Mouse (Mus musculus): ENCODE results near the gene Prr36. TPM values are rescaled to one million over a fixed set of nuclear protein-coding genes. Genes with fewer than 3 reads are reported as not detected.

Gene Prr36
- total RNA-seq, 2 experiments from 2014 or later, result not detected

DNA sequence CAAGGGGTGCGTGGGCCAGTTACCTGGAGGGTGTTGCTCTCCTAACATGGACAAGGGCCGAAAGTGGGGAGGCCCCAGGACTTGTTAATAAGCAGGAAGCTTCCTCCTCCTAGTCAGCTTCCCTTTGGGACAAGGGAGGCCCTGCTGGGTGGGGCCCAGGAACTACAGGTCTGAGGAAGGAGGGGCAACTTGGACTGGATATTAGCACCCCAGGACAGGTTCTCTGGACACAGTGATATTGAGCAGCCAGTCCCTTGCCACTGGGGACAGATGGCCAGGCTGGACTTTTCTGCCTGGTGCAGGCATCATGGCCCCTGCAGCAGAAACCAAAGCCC, 10.3 kb downstream of the Prr36 start:
- DNase-seq, result no peak
- intact Hi-C loops (cut with DNase I), result no loop called here

DNA sequence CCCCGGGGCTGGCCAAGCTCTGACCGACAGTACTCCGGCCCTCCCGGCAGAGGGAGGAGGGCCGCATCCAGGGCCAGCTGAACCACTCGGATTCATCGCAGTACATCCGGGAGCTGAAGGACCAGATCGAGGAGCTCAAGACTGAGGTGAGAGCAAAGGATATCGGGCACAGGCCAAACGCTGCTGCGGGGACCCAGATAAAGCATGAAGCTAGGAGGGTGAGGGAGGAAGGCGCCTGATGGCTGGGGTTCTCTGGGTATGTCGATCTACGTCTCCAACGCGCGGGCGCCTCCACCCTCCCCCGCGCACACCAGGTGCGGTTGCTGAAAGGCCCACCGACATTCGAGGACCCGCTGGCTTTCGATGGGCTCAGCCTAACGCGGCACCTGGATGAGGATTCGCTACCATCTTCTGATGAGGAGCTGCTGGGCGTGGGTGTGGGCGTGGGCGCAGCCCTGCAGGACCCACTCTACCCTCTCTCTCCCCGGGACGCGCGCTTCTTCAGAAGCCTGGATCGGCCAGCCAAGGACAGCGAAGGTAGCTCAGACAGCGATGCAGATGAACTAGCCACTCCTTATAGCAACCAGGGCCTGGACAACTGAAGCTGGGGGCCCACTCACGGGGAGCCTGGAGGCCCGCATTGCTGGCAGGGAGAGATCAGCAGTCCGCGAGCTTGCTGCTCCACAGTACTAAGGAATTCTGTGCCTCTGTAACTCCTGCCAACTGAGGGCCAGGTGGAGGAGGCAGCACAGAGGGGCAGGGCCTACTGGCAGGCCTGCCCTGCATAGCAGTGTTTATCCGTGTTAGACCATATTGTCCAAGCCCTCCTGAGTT, 10.9 kb downstream of the Prr36 start:
- intact Hi-C loops (cut with DNase I), result no loop called here
- DNase-seq, result no peak

DNA sequence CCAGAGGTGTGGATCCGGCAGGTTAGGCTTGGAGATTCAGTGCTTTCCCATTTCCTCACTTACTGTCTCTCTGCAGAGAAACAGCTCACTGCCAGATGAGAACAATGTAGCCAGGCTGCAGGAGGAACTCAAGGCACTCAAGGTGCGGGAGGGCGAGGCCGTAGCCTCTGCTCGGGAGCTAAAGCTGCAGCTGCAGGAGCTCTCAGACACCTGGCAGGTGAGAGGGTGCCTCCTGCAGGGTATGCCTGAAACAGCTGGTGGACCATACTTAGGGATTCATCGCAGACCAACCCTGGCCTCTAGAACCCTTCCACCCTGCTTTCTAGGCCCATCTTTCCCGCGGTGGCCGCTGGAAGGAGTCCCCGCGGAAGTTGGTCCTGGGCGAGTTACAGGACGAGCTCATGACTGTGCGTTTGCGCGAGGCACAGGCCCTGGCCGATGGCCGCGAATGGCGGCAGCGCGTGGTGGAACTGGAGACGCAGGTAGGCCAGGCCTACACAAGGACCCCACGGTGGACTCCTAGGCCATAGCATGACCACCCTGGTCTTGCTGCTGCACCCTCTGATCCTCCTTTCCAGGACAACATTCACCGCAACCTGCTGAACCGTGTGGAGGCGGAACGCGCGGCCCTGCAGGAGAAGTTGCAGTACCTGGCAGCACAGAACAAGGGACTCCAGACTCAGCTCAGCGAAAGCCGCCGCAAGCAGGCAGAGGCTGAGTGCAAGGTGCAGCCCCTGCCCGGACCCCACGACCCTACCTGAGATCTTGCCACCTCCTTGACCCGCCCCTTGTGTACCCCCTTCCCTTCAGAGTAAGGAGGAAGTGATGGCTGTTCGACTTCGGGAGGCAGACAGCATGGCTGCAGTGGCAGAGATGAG, 11.8 kb downstream of the Prr36 start:
- no peak for DNase-seq
- intact Hi-C loops (cut with DNase I), result no loop called here

DNA sequence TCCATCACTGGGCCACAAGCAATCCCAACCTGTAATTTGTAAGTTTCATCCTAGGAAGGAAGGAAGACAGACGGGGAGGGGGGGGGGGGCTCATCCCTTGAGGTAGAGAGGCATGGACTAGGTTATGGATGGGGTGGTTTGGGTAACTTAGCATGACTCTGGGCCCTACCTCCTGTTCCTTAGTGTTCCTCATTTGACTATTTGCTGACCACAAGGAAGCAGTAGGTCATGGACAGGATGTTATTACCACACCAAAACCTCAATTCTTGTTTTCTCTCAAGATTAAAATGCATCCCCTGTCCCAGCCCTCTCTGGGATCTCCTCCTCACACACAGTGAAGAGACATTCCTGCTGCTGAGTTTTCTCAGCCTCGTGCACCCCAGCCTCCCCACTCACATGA, 15.9 kb downstream of the Prr36 start:
- no peak for DNase-seq
- intact Hi-C loops (cut with DNase I), result no loop called here

DNA sequence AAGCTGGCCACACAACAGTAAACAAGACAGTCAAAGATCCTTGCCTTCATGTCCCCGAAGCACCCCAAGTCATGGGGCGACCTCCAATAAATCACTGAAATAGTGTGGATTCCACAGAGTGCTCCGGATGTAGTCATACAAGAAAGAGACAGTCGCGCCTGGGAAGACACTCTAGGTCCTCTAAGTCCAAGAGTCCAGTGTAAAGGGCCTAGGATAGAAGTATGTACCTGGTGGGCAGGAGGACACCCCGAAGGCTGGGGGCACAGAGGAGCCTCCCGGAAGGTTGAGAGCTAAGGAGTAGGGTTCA, 23.7 kb downstream of the Prr36 start:
- intact Hi-C loops (cut with DNase I), result loop anchor here (2.0 to 5.0 kb wide), 3 partner anchors 41 to 324 kb away; no protein-coding TSS in a partner anchor
- no peak for DNase-seq

DNA sequence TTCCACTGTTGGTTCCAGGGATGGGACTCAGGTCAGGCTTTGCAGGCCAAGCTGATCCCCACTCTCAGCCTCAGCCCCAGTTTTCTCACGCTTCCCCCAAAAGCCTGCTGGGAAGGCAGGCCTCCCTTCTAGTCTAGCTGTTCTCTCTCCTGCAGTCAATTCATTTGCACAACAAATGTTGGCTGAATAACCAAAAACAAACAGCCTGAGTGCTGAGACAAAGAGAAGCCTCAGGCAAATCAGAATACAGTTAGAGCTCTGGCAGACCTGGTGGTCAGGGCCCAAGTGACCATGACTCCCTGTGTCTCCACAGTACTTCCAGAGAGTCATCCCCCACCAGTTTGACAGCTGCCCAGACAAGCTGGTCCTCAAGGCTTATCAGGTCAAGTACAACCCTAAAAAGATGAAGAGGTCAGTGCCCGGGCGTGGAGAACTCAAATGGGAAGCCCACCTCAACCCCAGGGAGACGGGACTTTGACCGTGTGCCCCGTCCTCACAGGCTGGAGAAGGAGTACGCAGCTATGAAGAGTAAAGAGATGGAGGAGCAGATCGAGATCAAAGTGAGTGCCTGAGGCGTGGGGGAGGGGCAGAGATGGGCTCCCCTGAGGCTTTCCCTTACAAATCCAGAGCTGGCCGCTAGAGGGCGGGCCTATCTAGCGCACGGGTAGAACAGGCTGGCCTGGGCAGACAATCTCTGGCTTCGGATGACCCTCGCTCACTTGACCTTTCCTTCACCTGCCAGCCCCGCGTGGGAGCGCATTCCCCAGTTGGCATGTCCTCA, 24.3 kb downstream of the Prr36 start:
- intact Hi-C loops (cut with DNase I), result loop anchor here (2.0 to 5.0 kb wide), 3 partner anchors 42 to 324 kb away; no protein-coding TSS in a partner anchor
- peak; percentile 80 to 82 for DNase-seq

DNA sequence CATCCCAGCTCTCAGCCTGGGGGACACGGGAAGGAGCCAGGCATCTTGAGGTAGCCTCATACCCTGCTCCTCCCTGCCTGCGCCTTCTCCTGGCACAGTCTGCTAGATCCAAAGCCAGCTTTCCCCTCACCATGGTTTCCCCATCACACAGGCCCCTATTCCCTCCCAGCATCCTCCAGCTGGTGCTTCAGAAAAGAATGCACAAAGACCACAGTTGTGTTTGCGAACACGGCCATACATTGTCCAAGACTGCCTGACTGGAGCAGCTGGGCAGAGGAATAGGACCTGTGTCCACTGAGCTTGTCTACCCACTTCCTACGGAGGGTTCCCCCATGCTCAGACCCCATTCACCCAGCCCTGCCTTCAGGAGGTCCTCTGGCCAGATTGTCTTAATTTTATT, 25.0 kb downstream of the Prr36 start:
- intact Hi-C loops (cut with DNase I), result loop anchor here (2.0 to 5.0 kb wide), 3 partner anchors 42 to 325 kb away; no protein-coding TSS in a partner anchor
- no peak for DNase-seq

DNA sequence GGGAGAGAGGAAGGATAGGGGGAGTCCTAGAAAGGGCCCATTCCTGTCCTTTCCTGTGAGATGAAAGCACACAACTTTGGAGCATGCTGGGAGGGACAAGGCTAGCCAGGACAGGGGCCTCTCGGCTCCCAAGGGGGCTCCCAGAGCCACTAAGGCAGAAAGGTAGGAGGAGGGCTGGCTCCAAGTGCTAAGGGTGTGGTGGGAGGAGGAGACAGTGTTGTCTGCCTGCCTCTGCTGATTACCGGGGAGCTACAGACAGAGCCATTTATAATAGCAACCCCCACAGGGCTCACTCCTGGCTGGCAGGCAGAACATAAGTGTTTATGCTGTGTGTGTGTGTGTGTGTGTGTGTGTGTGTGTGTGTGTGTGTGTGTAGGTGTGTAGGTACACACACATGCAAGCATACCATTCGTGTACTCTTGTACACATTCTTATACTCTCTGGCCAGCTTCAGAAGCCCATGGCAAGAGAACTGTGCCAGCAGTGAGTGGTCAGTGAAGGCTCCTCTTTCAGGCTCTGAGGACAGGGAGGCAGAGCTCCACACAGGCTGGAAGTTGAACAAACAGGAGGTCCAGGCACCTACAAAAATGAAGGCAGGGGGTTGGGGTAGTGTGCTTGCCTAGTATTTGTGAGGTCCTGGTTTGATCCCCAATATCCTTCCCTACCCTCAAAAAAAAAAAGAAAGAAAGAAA, 28.1 kb downstream of the Prr36 start:
- DNase-seq, result no peak
- intact Hi-C loops (cut with DNase I), result no loop called here

DNA sequence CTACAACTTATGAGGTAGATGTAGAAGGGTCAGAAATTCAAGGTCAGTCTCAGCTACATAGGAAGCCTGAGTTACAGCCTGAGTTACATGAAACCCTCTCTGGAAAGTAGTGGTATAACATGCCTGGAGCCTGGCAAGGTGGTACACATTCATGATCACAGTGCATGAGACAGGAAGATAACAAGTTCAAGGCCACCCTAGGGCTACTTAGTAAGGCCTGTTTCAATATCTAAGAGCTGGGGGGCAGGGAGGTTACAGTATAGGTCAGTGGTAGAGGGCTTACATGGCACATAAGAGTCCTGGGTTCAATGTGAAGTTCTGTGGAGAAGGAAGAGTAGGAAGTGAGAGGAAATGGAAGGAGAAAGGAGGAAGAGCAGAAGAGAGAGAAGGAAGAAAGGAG, 28.7 kb downstream of the Prr36 start:
- DNase-seq, result no peak
- intact Hi-C loops (cut with DNase I), result no loop called here

DNA sequence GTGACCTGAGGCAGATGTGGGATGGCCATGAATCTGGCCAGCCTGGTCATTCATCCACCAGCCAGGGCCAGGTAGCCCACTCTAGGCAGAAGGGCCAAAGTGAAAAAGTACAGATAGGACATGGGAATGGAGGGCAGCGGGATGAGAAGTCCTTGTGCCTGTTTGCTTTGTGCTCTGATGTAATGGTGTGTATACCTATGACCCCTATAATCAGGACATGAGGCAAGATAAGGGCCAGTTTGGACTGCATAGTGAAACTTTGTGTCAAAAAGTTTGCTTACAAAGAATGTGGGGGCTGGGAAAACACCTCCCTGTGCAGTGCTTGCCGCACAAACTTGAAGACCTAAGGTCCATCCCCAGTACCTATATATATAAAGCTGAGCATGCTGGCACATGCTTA, 31.1 kb downstream of the Prr36 start:
- intact Hi-C loops (cut with DNase I), result no loop called here
- no peak for DNase-seq

DNA sequence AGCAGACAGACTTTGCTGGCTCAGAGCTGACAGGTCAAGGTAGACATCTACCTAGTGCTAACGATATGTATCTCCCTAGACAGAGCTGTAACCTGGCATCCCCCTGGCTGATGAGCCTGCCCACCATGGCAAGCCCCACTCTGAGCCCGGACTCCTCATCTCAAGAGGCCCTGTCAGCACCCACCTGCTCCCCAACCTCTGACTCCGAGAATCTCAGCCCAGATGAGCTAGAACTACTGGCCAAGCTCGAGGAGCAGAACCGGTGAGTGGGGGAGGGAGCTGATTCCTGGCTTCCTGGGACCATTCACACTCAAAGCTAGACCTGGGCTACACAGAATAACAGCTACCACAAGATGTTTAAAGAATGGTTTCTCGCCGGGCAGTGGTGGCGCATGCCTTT, 33.9 kb downstream of the Prr36 start:
- intact Hi-C loops (cut with DNase I), result no loop called here
- no peak for DNase-seq

DNA sequence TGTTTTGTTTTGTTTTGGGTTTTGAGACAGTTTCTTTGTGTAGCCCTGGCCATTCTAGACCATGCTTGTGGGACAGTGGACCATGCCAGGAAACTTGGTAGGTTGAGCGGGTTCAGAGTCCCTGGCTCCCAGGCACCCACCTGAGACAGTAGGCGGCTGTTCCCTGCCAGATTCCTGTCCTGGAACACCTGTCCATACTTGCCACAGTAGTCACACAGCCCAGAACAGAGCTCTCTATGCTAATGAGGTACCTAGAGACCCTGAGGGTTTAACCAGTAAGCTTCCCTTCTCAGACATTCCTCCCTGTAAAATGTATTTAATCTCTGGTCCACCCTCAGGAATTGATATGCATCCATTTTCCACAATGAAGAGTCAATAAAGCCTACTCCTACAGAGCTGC, 43.2 kb downstream of the Prr36 start:
- intact Hi-C loops (cut with DNase I), result no loop called here
- DNase-seq, result no peak

DNA sequence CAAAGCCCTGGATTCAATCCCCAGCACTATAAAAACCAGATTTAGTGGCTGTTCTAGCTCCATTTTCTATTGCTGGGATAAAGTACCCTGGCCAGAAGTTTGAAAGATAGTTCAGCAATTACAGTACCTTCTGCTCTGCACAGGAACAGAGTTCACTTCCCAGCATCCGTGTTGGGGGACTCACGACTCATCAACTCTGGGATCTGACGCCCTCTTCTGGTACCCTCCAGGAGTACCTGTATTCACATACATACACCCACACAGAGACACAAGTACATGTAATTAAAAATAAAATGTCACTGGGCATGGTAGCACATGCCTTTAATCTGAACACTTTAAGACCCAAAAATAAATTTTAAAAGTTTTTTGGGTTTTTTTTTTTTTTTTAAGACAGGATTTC, 44.8 kb downstream of the Prr36 start:
- intact Hi-C loops (cut with DNase I), result no loop called here
- no peak for DNase-seq

DNA sequence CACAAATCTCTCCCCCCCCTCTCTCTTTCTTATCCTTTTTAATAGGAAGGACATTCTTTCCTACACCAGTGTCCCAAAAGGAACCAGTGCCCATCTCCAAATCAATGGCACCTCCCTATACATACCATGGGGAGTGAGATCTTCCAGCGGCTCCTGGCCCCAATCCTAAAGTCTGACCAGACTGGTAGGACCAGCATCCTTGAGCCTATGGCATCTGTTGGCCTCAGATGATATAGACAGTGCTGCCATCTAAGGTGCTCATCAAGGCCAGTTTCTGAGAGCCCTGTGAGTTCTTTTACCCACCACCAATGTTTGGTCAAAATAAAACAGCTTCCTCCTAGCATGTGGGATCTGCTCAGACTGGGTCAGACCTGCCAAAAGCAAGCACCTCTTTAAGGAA, 49.3 kb downstream of the Prr36 start:
- intact Hi-C loops (cut with DNase I), result loop anchor here (5.0 kb wide), 2 partner anchors 69 to 159 kb away; partner anchors contain the start of genes Ccl25, Elavl1, Gm49320 and Map2k7

DNA sequence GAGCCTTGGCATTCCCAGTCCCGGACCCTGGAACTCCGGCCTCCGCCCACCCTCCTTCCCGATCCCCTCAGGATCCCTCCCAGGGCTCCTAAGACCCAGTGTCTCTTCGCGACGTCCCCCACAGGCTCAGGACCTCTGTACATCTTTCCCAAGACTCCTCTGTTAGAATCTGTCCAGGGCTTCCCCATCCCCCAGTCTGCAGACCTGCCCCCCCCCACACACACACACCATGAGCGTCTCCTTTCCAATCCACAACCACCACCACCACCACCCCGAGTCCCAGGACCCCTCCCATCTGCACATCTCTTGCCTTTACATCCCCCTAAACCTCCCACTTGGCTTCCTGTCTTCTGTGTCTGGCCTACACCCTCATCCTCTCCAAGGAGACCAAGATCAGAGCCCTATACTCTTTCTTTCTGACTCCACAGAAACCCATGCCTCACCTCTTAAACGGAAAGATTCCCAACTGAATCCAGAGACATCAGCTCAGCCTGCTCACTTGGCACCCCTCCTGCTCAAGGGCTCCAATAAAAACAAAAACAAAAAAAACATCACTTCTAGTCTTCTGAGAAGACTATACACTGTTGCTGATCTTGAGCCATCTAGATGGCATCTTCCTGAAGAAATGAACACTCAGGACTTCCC, 50.3 kb downstream of the Prr36 start:
- intact Hi-C loops (cut with DNase I), result loop anchor here (5.0 kb wide), 2 partner anchors 70 to 160 kb away; partner anchors contain the start of genes Ccl25, Elavl1, Gm49320 and Map2k7
- no peak for DNase-seq

More for the DNA sequence above, 49.3 kb downstream of the Prr36 start:
- no peak for DNase-seq

DNA sequence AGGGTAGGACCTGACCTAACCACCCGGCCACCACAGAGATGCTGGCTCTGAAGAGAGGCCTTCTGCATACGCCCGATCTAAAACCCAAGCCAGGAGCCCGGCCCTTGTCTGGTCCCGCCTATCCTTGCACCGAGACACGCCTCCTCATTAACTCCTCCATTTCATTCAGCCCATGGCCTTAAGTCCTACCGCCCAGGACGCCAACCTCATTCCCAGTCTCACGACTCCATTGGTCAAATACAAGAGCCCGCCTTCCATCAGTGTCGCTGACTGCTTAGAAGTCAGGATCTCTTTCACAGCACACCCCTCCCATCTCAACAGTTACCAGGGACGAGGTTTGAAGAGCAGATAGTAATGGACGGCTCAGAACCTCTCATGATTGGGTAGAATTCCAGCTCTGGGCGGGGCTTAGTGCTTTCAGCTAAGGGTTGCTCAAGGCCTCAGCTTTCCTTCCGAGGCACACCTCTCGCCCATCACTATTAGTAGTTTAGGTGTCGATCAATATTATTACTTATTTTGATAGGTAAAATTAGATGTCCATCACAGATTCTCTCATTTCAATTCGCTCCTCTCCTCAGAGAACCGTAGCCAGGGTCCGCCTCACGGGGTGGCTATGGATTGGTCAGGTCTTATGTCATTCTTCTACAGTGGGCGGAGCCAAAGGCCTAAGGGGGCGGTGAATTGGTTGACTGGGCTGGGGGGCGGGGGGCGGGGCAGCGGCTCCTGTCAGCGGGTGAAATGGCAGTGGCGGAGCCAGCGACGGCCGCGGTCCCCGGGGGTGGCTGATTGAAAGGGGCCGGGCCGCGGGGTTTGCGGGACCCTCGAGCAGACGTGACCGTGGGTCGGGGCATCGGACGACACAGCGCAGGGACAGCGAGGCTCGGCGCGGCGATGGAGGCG, 51.2 kb downstream of the Prr36 start, which contains the start of gene Evi5l:
Gene Evi5l, plus strand, starts transcription at position 716 of the 900 bp plus-strand sequence.
- DNase-seq, result peak; percentile 98 to 99
- intact Hi-C loops (cut with DNase I), result loop anchor here (5.0 kb wide), 2 partner anchors 71 to 161 kb away; partner anchors contain the start of genes Ccl25, Elavl1, Gm49320 and Map2k7

DNA sequence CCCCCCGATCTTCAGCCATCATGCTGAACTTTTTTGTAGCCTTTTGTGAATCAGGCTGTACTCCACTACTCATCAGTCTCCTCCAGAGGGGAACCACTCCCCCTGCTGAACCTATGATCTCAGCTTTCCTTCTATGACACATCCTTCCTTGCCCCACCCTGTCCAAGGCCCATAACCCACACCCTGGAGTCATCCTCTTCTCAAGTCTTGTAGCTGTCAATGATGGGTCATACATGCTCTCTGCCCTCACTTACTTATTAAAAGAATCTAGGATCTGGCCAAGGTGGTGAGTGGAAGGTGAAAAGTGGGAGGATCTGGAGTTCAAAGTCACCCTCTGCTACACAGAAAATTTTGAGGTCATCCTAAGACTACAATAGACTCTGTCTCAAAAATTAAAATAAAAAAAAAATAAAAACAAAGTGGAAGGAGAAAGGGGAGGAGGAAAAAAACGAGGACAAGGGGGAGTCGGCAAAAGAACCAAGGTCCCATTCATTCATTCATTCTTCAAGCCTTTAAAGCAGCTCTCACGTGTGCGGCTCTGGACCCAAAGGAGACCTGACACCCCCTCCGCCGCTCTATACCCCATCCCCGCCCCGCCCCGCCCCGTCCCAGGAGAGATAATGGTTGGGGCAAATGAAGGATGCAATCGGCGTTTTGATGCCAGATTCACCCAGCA, 51.9 kb downstream of the Prr36 start:
- intact Hi-C loops (cut with DNase I), result loop anchor here (5.0 kb wide), 2 partner anchors 72 to 162 kb away; partner anchors contain the start of genes Ccl25, Elavl1, Gm49320 and Map2k7

DNA sequence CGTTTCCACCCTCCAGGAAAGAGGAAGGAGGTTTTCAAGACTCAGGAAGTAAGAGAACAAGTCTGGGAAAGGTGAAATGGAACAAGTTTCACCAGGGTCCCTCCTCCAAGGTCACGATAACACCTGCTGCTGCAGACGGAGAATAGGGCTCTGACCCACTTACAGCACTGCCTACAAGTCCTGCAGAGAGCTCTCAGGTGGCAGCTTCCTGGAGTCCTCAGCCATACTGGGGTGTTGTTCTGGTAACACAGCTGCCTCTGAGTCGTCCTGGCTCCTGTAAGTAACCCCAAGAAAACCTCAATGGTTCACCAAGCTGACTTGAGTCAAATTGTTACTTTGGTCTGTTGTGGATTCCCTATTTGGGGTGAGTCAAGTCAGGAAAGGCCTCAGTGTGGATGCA, 54.5 kb downstream of the Prr36 start:
- no peak for DNase-seq
- intact Hi-C loops (cut with DNase I), result no loop called here

More for the DNA sequence above, 51.9 kb downstream of the Prr36 start:
- no peak for DNase-seq

Measured in gastrocnemius, postnatal 36 days (tissue).